Mouse (Mus musculus) kidney, postnatal 25 days (tissue): Measurements from ENCODE around the gene Fam69a.
"Not testable (repeated sequence)": the region's sequence is repeated elsewhere in the genome, so short reads cannot be mapped to it uniquely, and the experiment has no call there.

Experiments
- DNase-seq, 2 experiments: peaks; one replicate each; pipeline ENCODE4 v3.0.0; 2021; ENCODE audit warnings: mixed read lengths in 2 of 2

The Fam69a gene

GRCm38 (mm10) chr5:107986967-107987834, at the start of gene Fam69a:
TSS of gene Fam69a (minus strand) at chr5:107987085.
- peak; percentile 76 to 89 for DNase-seq

- no peak for DNase-seq
Observed at GRCm38 (mm10) chr5:108035523-108035922, 48.6 kb upstream of the Fam69a start.

DNA sequence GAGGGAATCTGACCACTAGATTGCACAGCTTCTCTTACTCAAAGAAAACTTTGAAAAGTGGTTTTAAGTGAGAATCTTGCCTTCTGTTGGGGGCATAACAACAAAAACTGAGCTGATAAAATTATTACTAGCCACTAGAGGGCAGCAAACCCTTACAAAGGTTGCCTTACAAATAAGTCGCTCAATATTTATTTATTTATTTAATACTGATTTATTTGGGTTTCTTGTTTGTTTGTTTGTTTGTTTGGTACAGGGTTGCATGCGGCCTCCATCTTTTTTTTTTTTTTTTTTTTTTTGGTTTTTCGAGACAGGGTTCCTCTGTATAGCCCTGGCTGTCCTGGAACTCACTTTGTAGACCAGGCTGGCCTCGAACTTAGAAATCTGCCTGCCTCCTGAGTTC, 47.3 kb upstream of the Fam69a start:
- DNase-seq: peak in 1 of 2 experiments; percentile 22

DNA sequence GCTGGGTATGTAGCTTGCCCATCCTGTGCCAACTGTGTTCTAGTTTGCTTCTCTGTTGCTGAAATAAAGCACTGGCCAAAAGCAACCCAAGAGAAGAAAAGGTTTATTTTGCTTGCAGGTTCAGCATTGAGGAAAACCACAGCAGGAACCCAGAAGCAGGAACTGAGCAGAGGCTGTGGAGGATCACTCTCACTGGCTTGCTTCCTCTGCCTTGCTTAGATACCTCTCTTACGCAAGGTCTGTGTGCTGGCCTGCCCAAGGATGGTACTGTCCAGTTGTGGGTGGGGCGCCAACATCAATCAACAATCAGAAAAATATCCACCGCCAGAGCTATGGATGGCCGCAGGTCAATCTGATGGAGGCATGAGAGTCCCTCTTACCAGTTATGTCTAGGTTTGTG, 44.4 kb upstream of the Fam69a start:
- no peak for DNase-seq

- DNase-seq: peak in 1 of 2 experiments; percentile 39
Observed at GRCm38 (mm10) chr5:108029968-108030367, 43.1 kb upstream of the Fam69a start.

- not testable (repeated sequence) for DNase-seq
Observed at GRCm38 (mm10) chr5:108028797-108029536, 42.1 kb upstream of the Fam69a start.

GRCm38 (mm10) chr5:108028230-108028629, 41.3 kb upstream of the Fam69a start:
- no peak for DNase-seq

GRCm38 (mm10) chr5:108021346-108021745, 34.5 kb upstream of the Fam69a start:
- no peak for DNase-seq

DNA sequence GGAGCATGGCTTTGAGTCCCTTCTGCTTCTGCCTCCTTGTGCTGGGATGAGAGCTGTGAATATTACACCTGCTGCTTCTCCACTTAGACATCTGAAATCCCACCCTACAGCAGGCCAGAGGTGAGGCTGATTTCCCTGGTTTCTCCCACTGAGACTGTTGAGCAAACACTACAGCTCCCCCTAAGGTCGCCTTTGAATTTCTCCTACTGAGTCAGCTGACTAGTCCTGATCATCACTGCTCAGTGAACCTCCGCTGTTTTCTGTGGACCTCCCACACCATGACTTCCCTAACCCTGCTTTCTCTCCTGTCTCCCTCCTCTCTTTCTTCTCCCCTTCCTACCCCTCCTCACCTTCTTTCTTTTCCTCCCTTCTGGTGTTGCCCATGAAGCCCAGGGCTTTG, 32.5 kb upstream of the Fam69a start:
- DNase-seq: no peak

- DNase-seq: no peak
Observed at GRCm38 (mm10) chr5:108017232-108017631, 30.3 kb upstream of the Fam69a start.

DNA sequence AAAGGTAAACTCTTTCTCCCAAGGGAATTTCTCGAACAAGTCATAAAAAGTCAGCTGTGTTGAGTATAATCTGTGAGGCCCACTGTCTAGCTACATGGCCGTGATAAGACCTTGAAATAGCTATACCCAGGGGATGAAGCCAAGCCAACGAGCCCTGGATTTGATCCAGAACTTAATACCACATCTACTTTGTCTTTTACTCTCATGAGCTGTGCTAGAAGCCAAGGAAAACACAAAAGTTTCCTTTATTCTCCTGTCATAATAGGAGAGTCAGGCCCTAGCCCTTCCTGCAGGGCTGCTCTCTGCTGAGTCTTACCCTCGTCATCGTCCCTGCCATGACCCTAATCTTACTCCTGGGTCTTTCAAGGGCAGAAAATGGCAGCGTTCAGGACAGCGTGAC, 28.5 kb upstream of the Fam69a start:
- peak in 1 of 2 experiments; percentile 35 for DNase-seq

- DNase-seq: no peak
Observed at GRCm38 (mm10) chr5:108014173-108014572, 27.3 kb upstream of the Fam69a start.

DNA sequence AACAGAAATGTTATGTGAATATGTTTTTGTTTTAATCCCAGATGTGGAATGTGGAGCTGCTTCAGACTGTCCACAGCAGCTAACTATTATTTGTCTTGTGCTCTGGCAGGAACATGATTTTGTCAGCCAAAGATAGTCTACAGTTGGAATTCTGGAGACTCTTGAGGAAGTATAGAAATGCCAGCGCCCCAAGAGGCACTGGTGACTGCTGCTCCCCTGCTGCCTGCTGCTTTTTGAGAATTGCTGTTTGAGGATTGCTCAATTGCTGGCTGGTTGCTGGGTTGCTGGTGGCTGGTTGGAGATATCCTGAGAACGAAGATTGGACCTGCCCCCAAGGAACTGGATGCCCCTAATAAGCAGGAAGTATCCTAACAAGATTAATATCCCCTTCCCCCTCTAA, 22.8 kb upstream of the Fam69a start:
- DNase-seq: no peak

DNA sequence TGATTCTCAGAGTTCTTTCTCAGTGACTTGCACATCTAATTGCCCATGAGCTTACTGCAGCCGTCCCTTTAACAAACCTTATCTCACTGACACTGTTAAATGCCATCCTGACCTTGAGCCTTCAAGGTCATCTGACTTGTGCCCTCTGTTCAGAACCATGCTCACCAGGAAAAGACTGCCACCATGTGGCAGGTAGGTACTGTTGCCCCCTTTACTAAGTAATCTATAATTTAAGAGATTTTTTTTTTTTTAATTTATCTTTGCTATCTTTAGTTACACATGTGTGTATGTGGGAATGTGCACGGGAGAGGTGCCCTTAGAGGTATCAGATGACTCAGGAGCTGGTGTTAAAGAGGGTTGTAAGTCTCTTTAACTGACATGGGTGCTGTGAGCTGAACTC, 18.2 kb upstream of the Fam69a start:
- peak in 1 of 2 experiments; percentile 28 for DNase-seq

DNA sequence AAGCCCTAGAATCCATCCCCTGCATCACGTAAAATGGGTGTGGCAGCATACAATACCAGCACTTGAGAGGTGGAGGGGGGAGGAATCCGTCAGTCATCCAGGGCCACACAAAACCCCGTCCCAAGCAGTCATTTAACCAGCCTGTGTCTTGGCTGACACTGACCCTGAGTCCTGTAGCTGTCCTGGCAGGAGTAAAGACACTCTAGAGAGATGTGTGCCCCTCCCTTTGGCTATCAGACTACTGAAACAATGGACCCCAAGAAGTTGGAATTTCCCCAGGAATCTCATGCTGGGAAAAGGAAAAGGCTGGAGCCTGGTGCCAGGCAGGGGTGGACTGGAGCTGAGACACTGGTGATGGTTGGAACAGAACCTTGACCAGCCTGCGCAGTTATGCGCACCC, 15.8 kb upstream of the Fam69a start:
- no peak for DNase-seq

DNA sequence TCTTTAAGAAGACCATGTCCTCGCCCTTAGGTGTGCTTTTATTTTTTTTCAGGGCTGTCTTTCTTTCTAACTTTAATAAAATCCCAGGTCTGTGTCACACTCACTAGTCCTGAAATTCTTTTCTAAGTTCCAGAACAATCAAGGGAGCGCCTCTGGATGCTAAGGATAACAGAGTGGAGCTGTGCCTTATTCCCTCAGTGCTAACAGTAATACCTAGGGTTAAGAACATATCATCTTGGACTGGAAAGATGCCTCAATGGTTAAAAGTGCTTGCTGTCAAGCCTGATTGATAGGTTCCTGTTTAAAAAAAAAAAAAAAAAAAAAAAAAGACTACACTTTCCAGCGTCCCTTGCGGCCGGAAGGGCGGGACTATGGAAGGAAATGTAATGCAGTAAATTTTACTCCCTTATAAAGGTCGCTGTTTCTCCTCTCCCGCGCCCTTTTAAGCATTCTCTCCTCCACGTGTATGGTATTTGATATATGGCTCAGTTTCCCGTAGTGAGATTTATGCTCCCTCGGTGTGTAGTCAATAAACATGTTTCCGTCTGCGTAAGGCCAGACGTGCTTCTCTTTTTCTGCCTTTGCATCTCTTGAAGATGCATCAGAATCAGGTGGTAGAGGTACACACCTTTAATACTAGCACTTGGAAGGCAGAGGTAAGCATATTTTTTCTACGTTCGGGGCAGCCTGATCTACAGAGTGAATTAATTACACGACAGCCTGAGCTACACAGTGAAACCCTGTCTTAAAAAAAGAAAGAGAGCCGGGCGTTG, 14.1 kb upstream of the Fam69a start:
- peak; percentile 74 to 78 for DNase-seq

- DNase-seq: no peak
Observed at GRCm38 (mm10) chr5:107997717-107998116, 10.8 kb upstream of the Fam69a start.

GRCm38 (mm10) chr5:107995936-107996335, 9.1 kb upstream of the Fam69a start:
- DNase-seq: no peak

- DNase-seq: no peak
Observed at GRCm38 (mm10) chr5:107987835-107988251, 958 bp upstream of the Fam69a start.

- DNase-seq: peak; percentile 66 to 78
Observed at GRCm38 (mm10) chr5:107986255-107986966, 474 bp downstream of the Fam69a start.

- peak in 1 of 2 experiments; percentile 58 for DNase-seq
Observed at GRCm38 (mm10) chr5:107983946-107984345, 2.9 kb downstream of the Fam69a start.

DNA sequence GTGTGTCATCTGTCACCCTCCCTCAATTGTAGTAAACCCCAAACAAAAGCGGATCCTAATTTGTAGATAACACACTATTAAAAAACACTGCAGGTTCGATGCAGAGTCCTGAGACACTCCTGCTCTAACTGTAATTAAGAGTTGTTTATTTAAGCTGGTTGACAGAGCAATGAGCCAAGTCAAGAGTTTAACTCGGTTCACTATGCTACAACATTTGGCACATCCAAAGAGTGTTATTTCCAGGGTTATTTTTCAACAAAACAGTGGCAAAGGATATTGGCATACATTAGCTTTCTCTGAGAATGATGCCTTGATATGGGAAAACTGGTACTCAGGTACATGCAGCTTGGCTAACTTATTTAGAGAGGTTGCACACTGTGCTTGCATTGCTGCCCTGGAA, 4.9 kb downstream of the Fam69a start:
- no peak for DNase-seq
